Mouse (Mus musculus) forebrain, embryonic 13.5 days (tissue): ENCODE measurements around the gene Tenm2. TPM values are rescaled to one million over a fixed set of nuclear protein-coding genes. Genes with fewer than 3 reads are reported as not detected.
A peak's percentile ranks its signal among the peaks of the same experiment; 100 is the strongest.

ENCODE experiments used
- ATAC-seq: fragments of 200-750 bp; cut with Nextera tagmentation; 2 replicates; pipeline ENCODE4 v1.8.0; 2017
- H3K27ac ChIP-seq: fragments of 300-500 bp; sonication (generic); 2 replicates; pipeline ENCODE4 v1.5.1; 2015; ENCODE audit warnings: inconsistent platforms, mild to moderate bottlenecking, moderate library complexity
- H3K27me3 ChIP-seq: fragments of 300-500 bp; sonication (generic); 2 replicates; pipeline ENCODE4 v1.6.1; 2015; ENCODE audit warnings: mild to moderate bottlenecking, inconsistent platforms
- H3K36me3 ChIP-seq: fragments of 300-500 bp; sonication (generic); 2 replicates; pipeline ENCODE4 v1.6.1; 2015; ENCODE audit warnings: mild to moderate bottlenecking, inconsistent platforms; ENCODE audit not compliant: poor library complexity, severe bottlenecking
- H3K4me1 ChIP-seq: fragments of 300-500 bp; sonication (generic); 2 replicates; pipeline ENCODE4 v1.6.1; 2015; ENCODE audit warnings: inconsistent platforms
- H3K4me2 ChIP-seq: fragments of 300-500 bp; sonication (generic); 2 replicates; pipeline ENCODE4 v1.6.1; 2015; ENCODE audit warnings: inconsistent platforms, mild to moderate bottlenecking, moderate library complexity
- H3K4me3 ChIP-seq: fragments of 300-500 bp; sonication (generic); 2 replicates; pipeline ENCODE4 v1.5.1; 2015; ENCODE audit warnings: mild to moderate bottlenecking, inconsistent platforms
- H3K9ac ChIP-seq: fragments of 300-500 bp; sonication (generic); 2 replicates; pipeline ENCODE4 v1.6.1; 2015; ENCODE audit warnings: mild to moderate bottlenecking, inconsistent platforms
- H3K9me3 ChIP-seq: fragments of 300-500 bp; sonication (generic); replicated peaks from 2 replicates; pipeline ENCODE4 v1.6.1; 2016; ENCODE audit warnings: inconsistent platforms
- WGBS: fragments of 180-500 bp; shearing (Covaris S2); methylation state at CpG from one replicate; pipeline ENCODE4 v1.1.7; 2015; 5-methylcytosine and 5-hydroxymethylcytosine counted together
- polyA plus RNA-seq: library from polyadenylated mRNA; unstranded; fragments of >200 nt; fragmentation: Nextera tagmentation; extraction: Ambion mirVana; gene quantifications from 2 replicates; pipeline ENCODE4 v1.2.1, GENCODE M21; 2015

The Tenm2 gene
- polyA plus RNA-seq, 1 experiment from 2014 or later: 18.2 TPM

- 69% methylated on average over 4 of the region's 4 CpGs for WGBS
- H3K4me1 ChIP-seq: peaks cover 45% of the 10 kb centered on the region
- no peak for ATAC-seq
- H3K36me3 ChIP-seq: no peaks in the 10 kb centered on the region
- no peaks in the 10 kb centered on the region for H3K27me3 ChIP-seq
- H3K9ac ChIP-seq: no peak overlapping the region
- no peak overlapping the region for H3K4me2 ChIP-seq
- no peak overlapping the region for H3K4me3 ChIP-seq
- H3K27ac ChIP-seq: no peak overlapping the region
- H3K9me3 ChIP-seq: no peaks in the 10 kb centered on the region
Measured at GRCm38 (mm10) chr11:36550649-36551048, 685.1 kb downstream of the Tenm2 start.

GRCm38 (mm10) chr11:36549398-36550139 is 686.2 kb downstream of the Tenm2 start:
- peaks cover 45% of the 10 kb centered on the region for H3K4me1 ChIP-seq
- 42% methylated on average over 11 of the region's 11 CpGs for WGBS
- H3K36me3 ChIP-seq: no peaks in the 10 kb centered on the region
- no peaks in the 10 kb centered on the region for H3K9me3 ChIP-seq
- peak overlapping the region; percentile 27; the same call in 1 of the 2 replicates for H3K27ac ChIP-seq
- H3K4me2 ChIP-seq: peak overlapping the region; percentile 14; the same call in 1 of the 2 replicates
- no peaks in the 10 kb centered on the region for H3K27me3 ChIP-seq
- H3K4me3 ChIP-seq: no peak overlapping the region
- peak; percentile 36; the same call in 1 of the 2 replicates for ATAC-seq
- H3K9ac ChIP-seq: no peak overlapping the region

GRCm38 (mm10) chr11:36548139-36548538 is 687.6 kb downstream of the Tenm2 start:
- Histone ChIP-seq H3K4me1 (peaks cover 36% of the 10 kb centered on the region), H3K36me3 (no peaks in the 10 kb centered on the region), H3K27ac (no peak overlapping the region), H3K4me2 (no peak overlapping the region), H3K27me3 (no peaks in the 10 kb centered on the region), H3K4me3 (no peak overlapping the region), H3K9ac (no peak overlapping the region), H3K9me3 (no peaks in the 10 kb centered on the region)
- WGBS: 54% methylated on average over 4 of the region's 4 CpGs
- peak; percentile 75 for ATAC-seq

GRCm38 (mm10) chr11:36538144-36538543 is 697.6 kb downstream of the Tenm2 start:
- Histone ChIP-seq H3K27ac (no peak overlapping the region), H3K27me3 (no peaks in the 10 kb centered on the region), H3K4me2 (no peak overlapping the region), H3K4me1 (no peaks in the 10 kb centered on the region), H3K9me3 (no peaks in the 10 kb centered on the region), H3K36me3 (no peaks in the 10 kb centered on the region), H3K4me3 (no peak overlapping the region), H3K9ac (no peak overlapping the region)
- 95% methylated on average over 4 of the region's 4 CpGs for WGBS
- no peak for ATAC-seq

GRCm38 (mm10) chr11:36537573-36538133 is 698.1 kb downstream of the Tenm2 start:
- ATAC-seq: no peak
- Histone ChIP-seq H3K27me3 (no peaks in the 10 kb centered on the region), H3K36me3 (no peaks in the 10 kb centered on the region), H3K4me1 (no peaks in the 10 kb centered on the region), H3K4me2 (no peak overlapping the region), H3K27ac (no peak overlapping the region), H3K9ac (no peak overlapping the region), H3K4me3 (no peak overlapping the region), H3K9me3 (no peaks in the 10 kb centered on the region)
- 92% methylated on average over 9 of the region's 9 CpGs for WGBS

GRCm38 (mm10) chr11:36535591-36535990 is 700.2 kb downstream of the Tenm2 start:
- ATAC-seq: no peak
- H3K27ac ChIP-seq: no peak overlapping the region
- no peaks in the 10 kb centered on the region for H3K9me3 ChIP-seq
- H3K27me3 ChIP-seq: no peaks in the 10 kb centered on the region
- H3K9ac ChIP-seq: no peak overlapping the region
- 91% methylated on average over 3 of the region's 3 CpGs for WGBS
- H3K4me2 ChIP-seq: no peak overlapping the region
- no peaks in the 10 kb centered on the region for H3K4me1 ChIP-seq
- peaks cover 3% of the 10 kb centered on the region; the same call in 1 of the 2 replicates for H3K36me3 ChIP-seq
- H3K4me3 ChIP-seq: no peak overlapping the region

GRCm38 (mm10) chr11:36531614-36532013 is 704.1 kb downstream of the Tenm2 start:
- no peak for ATAC-seq

GRCm38 (mm10) chr11:36527509-36527908 is 708.3 kb downstream of the Tenm2 start:
- ATAC-seq: no peak
- peaks cover 4% of the 10 kb centered on the region; the same call in 1 of the 2 replicates for H3K9me3 ChIP-seq

More at GRCm38 (mm10) chr11:36531614-36532013, 704.1 kb downstream of the Tenm2 start:
- Histone ChIP-seq H3K27me3 (no peaks in the 10 kb centered on the region), H3K9ac (no peak overlapping the region), H3K4me3 (no peak overlapping the region), H3K36me3 (peaks cover 3% of the 10 kb centered on the region; the same call in 1 of the 2 replicates), H3K27ac (no peak overlapping the region), H3K9me3 (no peaks in the 10 kb centered on the region), H3K4me2 (no peak overlapping the region), H3K4me1 (peaks cover 12% of the 10 kb centered on the region; the same call in 1 of the 2 replicates)
- WGBS: 81% methylated on average over 4 of the region's 4 CpGs

GRCm38 (mm10) chr11:36526381-36526780 is 709.4 kb downstream of the Tenm2 start:
- Histone ChIP-seq H3K9me3 (peaks cover 4% of the 10 kb centered on the region; the same call in 1 of the 2 replicates), H3K36me3 (peaks cover 3% of the 10 kb centered on the region; the same call in 1 of the 2 replicates), H3K4me2 (no peak overlapping the region), H3K9ac (no peak overlapping the region), H3K4me3 (no peak overlapping the region), H3K27me3 (no peaks in the 10 kb centered on the region), H3K27ac (no peak overlapping the region), H3K4me1 (peaks cover 12% of the 10 kb centered on the region; the same call in 1 of the 2 replicates)
- ATAC-seq: peak; percentile 75
- 13% methylated on average over 8 of the region's 8 CpGs for WGBS

More at GRCm38 (mm10) chr11:36527509-36527908, 708.3 kb downstream of the Tenm2 start:
- Histone ChIP-seq H3K4me1 (peaks cover 12% of the 10 kb centered on the region; the same call in 1 of the 2 replicates), H3K27me3 (no peaks in the 10 kb centered on the region), H3K36me3 (peaks cover 3% of the 10 kb centered on the region; the same call in 1 of the 2 replicates), H3K27ac (no peak overlapping the region), H3K4me2 (no peak overlapping the region), H3K4me3 (no peak overlapping the region), H3K9ac (no peak overlapping the region)
- 61% methylated on average over 4 of the region's 4 CpGs for WGBS

GRCm38 (mm10) chr11:36512468-36512867 is 723.3 kb downstream of the Tenm2 start:
- H3K9me3 ChIP-seq: peaks cover 7% of the 10 kb centered on the region; the same call in 1 of the 2 replicates
- 41% methylated on average over 7 of the region's 7 CpGs for WGBS
- H3K27me3 ChIP-seq: no peaks in the 10 kb centered on the region
- H3K4me3 ChIP-seq: no peak overlapping the region
- no peak for ATAC-seq
- H3K4me2 ChIP-seq: no peak overlapping the region
- no peak overlapping the region for H3K27ac ChIP-seq
- no peak overlapping the region for H3K9ac ChIP-seq
- H3K4me1 ChIP-seq: peaks cover 9% of the 10 kb centered on the region; the same call in 1 of the 2 replicates
- H3K36me3 ChIP-seq: peaks cover 7% of the 10 kb centered on the region; the same call in 1 of the 2 replicates

- no peaks in the 10 kb centered on the region for H3K27me3 ChIP-seq
- peak overlapping the region; percentile 46 for H3K27ac ChIP-seq
- 0 out of 2 replicates have a peak, but pooled peaks have one; percentile 27 for ATAC-seq
- H3K9ac ChIP-seq: no peak overlapping the region
- H3K36me3 ChIP-seq: peaks cover 7% of the 10 kb centered on the region; the same call in 1 of the 2 replicates
- no peak overlapping the region for H3K4me2 ChIP-seq
- no peak overlapping the region for H3K4me3 ChIP-seq
- H3K4me1 ChIP-seq: peaks cover 23% of the 10 kb centered on the region
- peaks cover 7% of the 10 kb centered on the region; the same call in 1 of the 2 replicates for H3K9me3 ChIP-seq
- 57% methylated on average over 7 of the region's 7 CpGs for WGBS
Measured at GRCm38 (mm10) chr11:36508312-36508711, 727.5 kb downstream of the Tenm2 start.

GRCm38 (mm10) chr11:36494898-36495548 is 740.7 kb downstream of the Tenm2 start:
- H3K9me3 ChIP-seq: no peaks in the 10 kb centered on the region
- 72% methylated on average over 9 of the region's 9 CpGs for WGBS
- no peaks in the 10 kb centered on the region for H3K36me3 ChIP-seq
- no peaks in the 10 kb centered on the region; the same call in 1 of the 2 replicates for H3K27me3 ChIP-seq
- H3K4me2 ChIP-seq: no peak overlapping the region
- H3K4me1 ChIP-seq: peaks cover 8% of the 10 kb centered on the region
- H3K9ac ChIP-seq: no peak overlapping the region
- no peak overlapping the region for H3K27ac ChIP-seq
- no peak for ATAC-seq
- H3K4me3 ChIP-seq: no peak overlapping the region
